Mouse (Mus musculus) forebrain, embryonic 16.5 days (tissue): ENCODE results near the gene Spint2. TPM values are rescaled to one million over a fixed set of nuclear protein-coding genes. Genes with fewer than 3 reads are reported as not detected.

Experiments
- ATAC-seq: fragments of 200-750 bp; cut with Nextera tagmentation; 2 replicates; pipeline ENCODE4 v1.8.0; 2017; ENCODE audit warnings: mild to moderate bottlenecking, moderate library complexity
- H3K27ac ChIP-seq: fragments of 300-500 bp; sonication (generic); 2 replicates; pipeline ENCODE4 v1.5.1; 2014; ENCODE audit warnings: low read length, control low read depth
- H3K27me3 ChIP-seq: fragments of 300-500 bp; sonication (generic); replicated peaks from 2 replicates; pipeline ENCODE4 v1.6.1; 2014; ENCODE audit warnings: low read length; ENCODE audit not compliant: control insufficient read depth, insufficient read depth
- H3K36me3 ChIP-seq: fragments of 300-500 bp; sonication (generic); 2 replicates; pipeline ENCODE4 v1.6.1; 2014; ENCODE audit not compliant: control insufficient read depth, insufficient read depth
- H3K4me1 ChIP-seq: fragments of 300-500 bp; sonication (generic); replicated peaks from 2 replicates; pipeline ENCODE4 v1.6.1; 2014; ENCODE audit warnings: low read length; ENCODE audit not compliant: control insufficient read depth, insufficient read depth
- H3K4me2 ChIP-seq: fragments of 300-500 bp; sonication (generic); 2 replicates; pipeline ENCODE4 v1.6.1; 2014; ENCODE audit warnings: mild to moderate bottlenecking, low read length, control low read depth
- H3K4me3 ChIP-seq: fragments of 300-500 bp; sonication (generic); replicated peaks from 2 replicates; pipeline ENCODE4 v1.5.1; 2014; ENCODE audit warnings: mild to moderate bottlenecking, low read length, control low read depth
- H3K9ac ChIP-seq: fragments of 300-500 bp; sonication (generic); replicated peaks from 2 replicates; pipeline ENCODE4 v1.6.1; 2014; ENCODE audit warnings: low read depth, low read length, control low read depth
- H3K9me3 ChIP-seq: fragments of 300-500 bp; sonication (generic); 2 replicates; pipeline ENCODE4 v1.6.1; 2016; ENCODE audit warnings: low read length; ENCODE audit not compliant: control insufficient read depth
- WGBS: fragments of 180-500 bp; shearing (Covaris S2); extraction: QIAGEN DNeasy Blood & Tissue Kit; methylation state at CpG from one replicate; pipeline ENCODE4 v1.1.7; 2014; 5-methylcytosine and 5-hydroxymethylcytosine counted together
- polyA plus RNA-seq: library from polyadenylated mRNA; unstranded; fragments of >200 nt; fragmentation: Nextera tagmentation; extraction: Ambion mirVana; gene quantifications from 2 replicates; pipeline ENCODE4 v1.2.1, GENCODE M21; 2015

The Spint2 gene
- polyA plus RNA-seq, 1 experiment from 2014 or later = 50.9 TPM

DNA sequence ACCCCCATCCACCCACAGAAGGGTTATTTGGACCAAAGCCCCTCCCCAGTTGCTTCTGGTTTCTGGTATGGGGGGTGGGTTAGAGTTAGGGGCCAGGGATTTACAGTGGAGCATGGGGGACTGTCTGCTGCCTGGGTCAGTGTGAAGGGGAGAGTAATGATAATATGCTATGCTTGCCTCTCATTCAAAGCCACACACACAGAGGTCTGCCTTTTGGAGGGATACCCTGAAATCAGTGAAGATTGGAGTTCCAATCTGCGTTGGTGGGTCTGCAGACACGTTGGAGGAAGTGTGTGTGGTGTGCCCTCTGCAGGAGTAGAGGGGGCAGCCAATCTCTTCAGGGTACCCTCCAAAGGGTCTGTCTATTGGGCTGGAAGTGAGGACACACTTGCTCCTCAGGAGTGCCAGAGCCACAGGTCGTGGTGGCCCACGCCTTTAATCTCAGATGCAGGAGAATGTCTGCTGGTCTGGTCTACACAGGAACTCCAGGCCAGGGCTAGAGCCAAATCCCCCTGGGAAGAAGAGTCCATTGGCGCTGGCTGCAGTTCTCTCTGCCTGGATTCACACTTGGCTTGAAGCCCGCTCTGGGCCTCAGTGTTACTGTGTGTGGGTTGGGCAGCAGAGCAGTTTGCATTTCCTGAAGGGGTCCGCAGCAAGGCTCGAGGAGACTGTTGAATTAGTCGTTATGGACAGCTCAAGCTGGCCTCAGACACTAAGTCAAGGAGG is 23.7 kb upstream of the Spint2 start:
- WGBS = 12% methylated on average over 9 of the region's 9 CpGs
- peak overlapping the region; percentile 85 for H3K27ac ChIP-seq
- no peak for ATAC-seq
- no peaks in the 10 kb centered on the region for H3K36me3 ChIP-seq
- no peaks in the 10 kb centered on the region for H3K9me3 ChIP-seq
- H3K9ac ChIP-seq = peak overlapping the region; percentile 85
- H3K4me2 ChIP-seq = peak overlapping the region; percentile 97
- peak overlapping the region; percentile 81 for H3K4me3 ChIP-seq
- no peaks in the 10 kb centered on the region for H3K27me3 ChIP-seq
- peaks cover 43% of the 10 kb centered on the region for H3K4me1 ChIP-seq

DNA sequence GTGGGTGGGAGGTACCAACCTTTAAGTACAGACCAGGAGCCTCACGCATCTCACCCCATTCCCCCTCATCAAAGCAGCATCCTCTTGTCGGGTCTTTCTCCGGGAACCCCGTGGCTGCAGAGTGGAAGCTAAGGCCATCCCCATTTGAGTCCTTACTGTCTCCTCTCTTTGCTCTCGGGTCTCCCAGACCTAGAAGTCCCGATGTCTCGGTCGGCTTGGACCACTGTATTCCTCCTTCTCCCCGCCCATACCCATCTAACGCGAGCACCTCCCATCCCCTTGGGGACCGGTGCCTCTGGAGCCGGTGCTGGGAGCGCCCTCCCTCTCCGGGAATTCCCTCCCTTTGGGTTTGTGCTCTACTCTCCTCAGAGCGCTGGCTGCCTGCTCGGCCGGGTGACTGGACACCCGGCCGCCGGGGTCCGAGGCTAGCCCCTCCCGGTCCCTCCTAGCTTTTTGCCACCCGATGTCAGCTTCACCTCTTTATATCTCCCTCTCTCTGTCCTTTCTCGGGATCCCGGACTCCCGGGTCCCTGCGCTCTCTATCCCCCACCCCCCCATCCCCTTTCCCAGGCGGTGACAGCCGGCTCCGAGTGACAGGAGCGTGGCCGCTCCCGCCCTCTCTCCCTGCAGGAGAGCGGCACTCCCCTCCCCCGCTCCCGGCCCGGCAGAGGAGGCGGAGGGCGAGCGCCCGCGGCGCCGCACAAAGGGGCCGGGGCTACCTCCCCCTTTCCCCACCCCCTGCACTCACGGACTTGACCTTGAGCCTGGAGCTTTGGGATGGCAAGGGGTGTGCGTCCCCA is 23.0 kb upstream of the Spint2 start:
- Histone ChIP-seq H3K36me3 (no peaks in the 10 kb centered on the region), H3K4me1 (peaks cover 35% of the 10 kb centered on the region)
- under 1% methylated on average over 40 of the region's 48 CpGs for WGBS

DNA sequence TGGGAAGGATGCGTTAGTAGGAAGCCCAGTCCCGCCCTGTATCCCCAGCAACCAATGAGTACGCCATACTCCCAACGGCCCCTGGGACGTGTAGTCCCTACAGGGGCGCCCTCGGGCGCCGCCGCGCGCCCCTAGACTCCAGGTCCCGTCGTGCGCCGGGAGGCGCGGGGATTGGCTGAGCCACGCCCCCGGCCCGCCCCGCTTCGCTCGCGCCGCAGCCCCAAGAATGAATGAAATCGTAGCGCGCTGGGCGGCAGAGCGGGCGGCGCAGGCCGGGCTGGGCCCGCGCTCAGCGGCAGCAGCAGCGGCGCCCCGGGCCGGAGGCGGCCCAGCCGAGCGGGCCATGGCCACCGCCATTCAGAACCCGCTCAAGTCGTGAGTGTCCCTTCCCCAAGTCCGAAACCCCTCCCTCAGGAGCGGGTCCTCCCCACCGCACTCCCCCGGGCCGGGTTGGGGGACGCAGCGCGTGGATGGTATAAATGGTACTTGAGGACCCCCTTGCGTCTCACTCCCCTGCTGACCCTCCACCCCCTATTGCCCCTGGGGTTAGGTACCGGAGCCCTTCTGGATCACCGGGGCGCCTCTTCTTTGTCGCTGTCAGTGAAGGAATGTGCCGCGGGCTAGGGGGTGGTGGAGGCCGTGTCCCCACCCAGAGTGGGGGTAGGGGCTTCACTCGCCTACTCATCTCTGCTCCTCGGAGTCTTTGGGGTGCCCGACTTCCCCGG is 22.2 kb upstream of the Spint2 start, which contains the start of gene Dpf1:
Dpf1 (plus strand) TSS at position 214 of the 725 bp plus-strand sequence.
- Histone ChIP-seq H3K4me2 (peak within 1 kb of the TSS; percentile 97), H3K27ac (peak within 1 kb of the TSS; percentile 85), H3K4me3 (peak within 1 kb of the TSS; percentile 81), H3K4me1 (peaks cover 29% of the 10 kb centered on the region), H3K36me3 (no peaks in the 10 kb centered on the region), H3K27me3 (no peaks in the 10 kb centered on the region), H3K9ac (peak within 1 kb of the TSS; percentile 85), H3K9me3 (no peaks in the 10 kb centered on the region)
- WGBS = under 1% methylated on average over 62 of the region's 67 CpGs
- ATAC-seq = peak; percentile 95

More for the DNA sequence above, 23.0 kb upstream of the Spint2 start:
- peak overlapping the region; percentile 97 for H3K4me2 ChIP-seq
- H3K9me3 ChIP-seq = no peaks in the 10 kb centered on the region
- peak overlapping the region; percentile 85 for H3K9ac ChIP-seq
- H3K27ac ChIP-seq = peak overlapping the region; percentile 85
- H3K4me3 ChIP-seq = peak overlapping the region; percentile 81
- no peaks in the 10 kb centered on the region for H3K27me3 ChIP-seq
- no peak for ATAC-seq

DNA sequence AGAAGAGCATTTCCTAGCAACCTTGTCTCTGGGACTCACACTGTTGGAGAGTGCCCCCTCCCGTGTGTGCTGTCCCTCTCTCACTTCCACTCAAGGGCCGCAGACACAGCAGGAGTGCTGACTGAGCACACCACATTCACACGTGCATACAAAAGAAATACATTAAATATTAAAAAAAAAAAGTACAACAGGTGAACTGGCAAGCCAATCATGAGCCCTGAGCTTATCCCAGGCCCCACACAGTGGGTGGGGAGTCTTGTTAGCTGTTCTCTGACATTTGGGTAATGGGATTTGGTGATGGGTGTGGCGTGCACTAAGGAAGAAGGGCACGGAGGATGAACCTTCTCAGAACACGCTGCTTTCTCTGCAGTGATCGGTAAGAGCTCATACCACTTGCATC is 20.9 kb upstream of the Spint2 start:
- no peak for ATAC-seq
- Histone ChIP-seq H3K4me1 (peaks cover 26% of the 10 kb centered on the region), H3K9ac (no peak overlapping the region), H3K4me3 (no peak overlapping the region), H3K36me3 (no peaks in the 10 kb centered on the region), H3K4me2 (no peak overlapping the region), H3K9me3 (no peaks in the 10 kb centered on the region), H3K27ac (no peak overlapping the region), H3K27me3 (no peaks in the 10 kb centered on the region)
- 69% methylated on average over 7 of the region's 7 CpGs for WGBS

DNA sequence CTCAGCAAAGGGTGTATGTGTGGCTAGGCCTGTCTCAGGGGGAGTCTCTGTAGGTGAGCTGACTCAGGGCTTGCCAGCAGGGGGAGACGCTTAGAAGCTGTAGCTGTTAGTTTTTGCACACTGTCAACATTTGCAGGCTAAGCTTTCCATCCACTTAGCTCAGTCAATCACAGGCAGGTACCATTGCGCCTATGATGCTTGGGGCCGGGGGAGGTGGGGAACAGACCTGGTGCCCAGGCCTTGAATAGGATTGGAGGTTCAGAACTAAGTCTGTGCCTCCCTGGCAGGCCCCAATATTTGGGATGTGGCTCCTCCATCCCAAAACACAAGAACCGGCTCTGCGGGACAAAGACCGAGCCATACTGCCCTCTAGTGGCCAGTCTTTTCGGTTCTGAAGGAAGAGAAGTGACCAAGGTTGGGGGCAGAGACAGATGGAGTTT is 19.4 kb upstream of the Spint2 start:
- Histone ChIP-seq H3K9me3 (no peaks in the 10 kb centered on the region), H3K36me3 (no peaks in the 10 kb centered on the region), H3K27me3 (no peaks in the 10 kb centered on the region), H3K4me3 (no peak overlapping the region), H3K4me1 (peaks cover 11% of the 10 kb centered on the region), H3K9ac (no peak overlapping the region), H3K27ac (no peak overlapping the region; the same call in 1 of the 2 replicates), H3K4me2 (peak overlapping the region; percentile 31)
- ATAC-seq = no peak
- WGBS = 0% methylated on average over 7 of the region's 7 CpGs

DNA sequence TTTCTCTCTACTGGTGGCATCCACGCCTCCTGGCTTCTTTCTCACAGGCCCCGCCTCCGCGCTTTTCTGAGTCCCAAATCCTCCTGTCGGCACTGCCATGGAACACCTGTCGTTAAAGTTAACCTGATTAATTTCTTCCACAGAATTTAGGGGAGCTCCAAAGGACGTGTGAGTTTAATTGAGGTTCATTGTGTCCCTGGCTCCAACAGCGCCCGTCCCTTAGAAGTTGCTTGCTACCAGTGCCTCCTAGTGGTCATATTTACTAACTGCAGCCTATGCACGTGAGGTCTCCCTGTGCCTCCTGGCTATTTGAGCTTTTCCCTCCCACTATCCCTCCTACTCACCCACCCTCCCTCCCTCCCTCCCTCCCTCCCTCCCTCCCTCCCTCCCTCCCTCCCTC is 15.3 kb upstream of the Spint2 start:
- Histone ChIP-seq H3K4me2 (peak overlapping the region; percentile 11; the same call in 1 of the 2 replicates), H3K9me3 (no peaks in the 10 kb centered on the region), H3K36me3 (no peaks in the 10 kb centered on the region), H3K4me3 (no peak overlapping the region), H3K27me3 (no peaks in the 10 kb centered on the region), H3K27ac (no peak overlapping the region), H3K4me1 (peaks cover 13% of the 10 kb centered on the region), H3K9ac (0 out of 2 replicates have a peak overlapping the region, but pooled peaks have one; percentile 28)
- no peak for ATAC-seq
- WGBS = 11% methylated on average over 10 of the region's 10 CpGs

DNA sequence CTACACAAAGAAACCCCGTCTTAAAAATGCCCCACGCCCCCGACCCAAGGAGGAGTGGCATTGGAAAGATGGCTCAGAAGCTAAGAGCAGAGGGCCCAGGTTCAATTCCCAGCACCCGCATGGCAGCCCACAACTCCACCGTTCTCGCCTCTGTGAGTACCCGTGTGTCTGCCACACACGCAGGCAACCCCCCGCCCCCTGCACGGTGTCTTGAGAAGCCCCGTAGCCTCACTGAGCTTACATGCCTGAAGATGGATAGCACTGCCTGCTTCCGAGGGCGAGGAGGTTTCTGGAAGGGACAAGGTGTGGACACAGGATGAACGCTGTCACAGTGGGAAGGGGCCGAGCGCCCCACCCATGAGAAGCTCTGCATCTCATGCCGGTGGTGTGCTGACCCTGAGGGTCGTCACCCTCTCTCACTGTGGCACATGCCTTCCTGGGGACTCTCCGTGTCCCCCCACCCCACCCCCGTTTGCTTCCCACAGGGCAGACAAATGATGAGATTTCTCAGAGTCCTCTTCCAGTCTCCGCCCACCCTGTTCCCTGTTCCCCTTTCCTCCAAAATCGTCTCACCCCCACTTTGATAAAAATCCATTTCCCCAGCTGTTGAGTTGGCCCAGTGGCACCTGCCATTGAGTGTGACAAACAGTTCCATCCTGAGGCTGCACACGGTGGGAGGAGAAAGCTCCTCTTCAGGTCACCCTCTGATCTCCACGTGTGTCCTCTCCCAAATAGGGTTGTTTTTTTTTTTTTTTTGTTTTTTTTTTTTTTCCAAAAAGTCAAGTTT is 14.3 kb upstream of the Spint2 start:
- H3K27me3 ChIP-seq = no peaks in the 10 kb centered on the region
- H3K27ac ChIP-seq = no peak overlapping the region
- 82% methylated on average over 24 of the region's 24 CpGs for WGBS
- H3K4me3 ChIP-seq = no peak overlapping the region
- no peak for ATAC-seq
- no peak overlapping the region for H3K9ac ChIP-seq
- peaks cover 23% of the 10 kb centered on the region for H3K4me1 ChIP-seq
- no peaks in the 10 kb centered on the region for H3K9me3 ChIP-seq
- no peak overlapping the region for H3K4me2 ChIP-seq
- H3K36me3 ChIP-seq = no peaks in the 10 kb centered on the region

DNA sequence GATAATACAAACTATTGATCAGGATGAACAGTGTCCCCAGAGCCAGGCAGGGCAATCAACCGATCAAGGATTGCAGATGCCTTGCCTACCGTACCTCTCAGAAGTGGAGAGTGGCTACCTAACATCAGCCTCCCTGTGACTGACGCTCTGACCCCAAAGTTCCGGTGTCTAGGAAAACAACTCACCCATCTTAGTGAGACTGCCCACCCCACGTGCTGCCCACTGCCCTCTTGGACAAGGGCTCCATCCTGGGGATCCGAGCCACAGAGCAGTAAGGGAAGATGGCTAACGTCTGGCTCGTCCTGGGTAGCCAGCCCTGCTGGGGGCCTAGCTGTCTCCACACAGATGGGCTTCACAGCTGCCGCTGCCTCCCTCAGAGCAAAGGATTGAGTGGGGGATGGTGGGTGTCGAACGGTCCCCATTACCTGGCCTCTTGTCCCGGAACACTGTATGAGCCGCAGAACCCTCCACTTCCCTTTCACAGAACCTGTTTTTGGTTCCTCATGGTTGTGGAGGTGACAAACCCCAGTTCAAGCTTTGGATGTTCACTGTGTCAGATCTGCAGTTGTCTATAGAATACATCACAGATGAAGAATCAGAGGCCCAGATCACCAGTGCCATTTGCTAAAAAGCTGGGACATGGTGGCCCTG is 12.5 kb upstream of the Spint2 start:
- Histone ChIP-seq H3K4me1 (peaks cover 33% of the 10 kb centered on the region), H3K36me3 (no peaks in the 10 kb centered on the region), H3K27ac (no peak overlapping the region), H3K9me3 (no peaks in the 10 kb centered on the region), H3K4me2 (no peak overlapping the region), H3K9ac (no peak overlapping the region), H3K27me3 (no peaks in the 10 kb centered on the region), H3K4me3 (no peak overlapping the region)
- ATAC-seq = no peak
- 62% methylated on average over 13 of the region's 13 CpGs for WGBS
